In genomic region chr8:90936840-90937239, GRCm38 (mm10) we compare ENCODE assay signal across 10 mouse cellular contexts.
DNase-seq lines count a peak whose midpoint lies in the region; ATAC-seq and TF ChIP-seq lines count a peak whose summit lies in the region.
"Had no signal": no experiment of that assay in that cellular context is flagged by ENCODE, and none has a peak within 500 bp of the region (broad histone marks: within the 10 kb centered on the region; RNA-seq: fewer than 3 reads in every experiment).

No protein-coding gene starts in this region.

- no peak overlapping the region for H3K27ac ChIP-seq in heart, adult 2 months
- no peak overlapping the region for H3K27ac ChIP-seq in thymus, adult 2 months (ENCODE audit: control insufficient read depth, insufficient read depth, low read length)
- no peak overlapping the region for H3K27ac ChIP-seq in hindbrain, embryonic 11.5 days (ENCODE audit: low read depth, low read length)
- H3K27ac ChIP-seq: embryonic facial prominence, embryonic 15.5 days; liver, embryonic 13.5 days had no signal

- no peaks in the 10 kb centered on the region for H3K9me3 ChIP-seq in hindbrain, embryonic 11.5 days (ENCODE audit: control insufficient read depth, low read length)
- H3K9me3 ChIP-seq: embryonic facial prominence, embryonic 15.5 days; liver, embryonic 13.5 days had no signal

- no peak for TF ChIP-seq POLR2A in heart, adult 2 months (IDR thresholded peaks at IDR 0.05; ENCODE audit: insufficient read depth, low read depth, low read length)
- no peak for TF ChIP-seq POLR2A in thymus, adult 2 months (IDR thresholded peaks at IDR 0.05; ENCODE audit: control insufficient read depth, extremely low read depth, insufficient read depth, low read length, poor library complexity)

- peaks cover 3% of the 10 kb centered on the region; the same call in 1 of the 2 replicates for H3K79me2 ChIP-seq in heart, adult 2 months (replicated peaks; ENCODE audit: control insufficient read depth, insufficient read depth, low read length)

- TF ChIP-seq EP300 in heart, adult 2 months (IDR thresholded peaks at IDR 0.05; ENCODE audit: insufficient read depth, low read depth, low read length) = no peak

- no peak overlapping the region for H3K4me3 ChIP-seq in heart, adult 2 months
- no peak overlapping the region for H3K4me3 ChIP-seq in thymus, adult 2 months (ENCODE audit: control insufficient read depth, insufficient read depth, low read length)
- no peak overlapping the region for H3K4me3 ChIP-seq in hindbrain, embryonic 11.5 days (ENCODE audit: low read depth, low read length)
- H3K4me3 ChIP-seq: embryonic facial prominence, embryonic 15.5 days; liver, embryonic 13.5 days had no signal

- WGBS in heart, adult 2 months = 26% methylated on average over 1 of the region's 1 CpGs
- WGBS in thymus, adult 2 months = 79% methylated on average over 1 of the region's 1 CpGs
- 60% methylated on average over 1 of the region's 1 CpGs for WGBS in hindbrain, embryonic 11.5 days

- no peak overlapping the region for H3K9ac ChIP-seq in heart, adult 2 months (ENCODE audit: low read depth, low read length)
- no peak overlapping the region for H3K9ac ChIP-seq in hindbrain, embryonic 11.5 days (ENCODE audit: low read depth, low read length)
- H3K9ac ChIP-seq: embryonic facial prominence, embryonic 15.5 days; liver, embryonic 13.5 days had no signal

- ATAC-seq in hindbrain, embryonic 11.5 days (ENCODE audit: low FRiP score) = no peak

- H3K27me3 ChIP-seq in heart, adult 2 months (ENCODE audit: control insufficient read depth, insufficient read depth, low read length) = no peaks in the 10 kb centered on the region
- no peaks in the 10 kb centered on the region for H3K27me3 ChIP-seq in thymus, adult 2 months (ENCODE audit: control insufficient read depth, insufficient read depth, low read length)
- H3K27me3 ChIP-seq in splenic B cell, adult 2 months (ENCODE audit: control insufficient read depth, insufficient read depth, low read length, poor library complexity, severe bottlenecking) = no peaks in the 10 kb centered on the region
- no peaks in the 10 kb centered on the region for H3K27me3 ChIP-seq in hindbrain, embryonic 11.5 days (ENCODE audit: control insufficient read depth, insufficient read depth, low read length)
- H3K27me3 ChIP-seq: embryonic facial prominence, embryonic 15.5 days; liver, embryonic 13.5 days had no signal

- TF ChIP-seq CTCF in heart, adult 2 months (IDR thresholded peaks at IDR 0.05) = peak; percentile 84
- no peak for TF ChIP-seq CTCF in thymus, adult 2 months (IDR thresholded peaks at IDR 0.05; ENCODE audit: borderline replicate concordance, control insufficient read depth, extremely low read depth, insufficient read depth, low read length, poor library complexity)

- H3K4me2 ChIP-seq in hindbrain, embryonic 11.5 days (replicated peaks; ENCODE audit: low read depth, low read length) = no peak overlapping the region
- H3K4me2 ChIP-seq: embryonic facial prominence, embryonic 15.5 days; liver, embryonic 13.5 days had no signal

- peaks cover 12% of the 10 kb centered on the region for H3K36me3 ChIP-seq in heart, adult 2 months (ENCODE audit: control insufficient read depth, insufficient read depth, low read length)
- H3K36me3 ChIP-seq in thymus, adult 2 months (ENCODE audit: control insufficient read depth, insufficient read depth, low read length) = no peaks in the 10 kb centered on the region; the same call in 1 of the 2 replicates
- no peaks in the 10 kb centered on the region for H3K36me3 ChIP-seq in splenic B cell, adult 2 months (ENCODE audit: control insufficient read depth, insufficient read depth, low read length, poor library complexity, severe bottlenecking)
- no peaks in the 10 kb centered on the region for H3K36me3 ChIP-seq in hindbrain, embryonic 11.5 days (ENCODE audit: control insufficient read depth, insufficient read depth, low read length)
- H3K36me3 ChIP-seq: liver, embryonic 13.5 days had no signal

- H3K4me1 ChIP-seq in heart, adult 2 months (ENCODE audit: control insufficient read depth, insufficient read depth, low read length) = peaks cover 5% of the 10 kb centered on the region; the same call in 1 of the 2 replicates
- peaks cover 14% of the 10 kb centered on the region for H3K4me1 ChIP-seq in thymus, adult 2 months (replicated peaks; ENCODE audit: control insufficient read depth, insufficient read depth, low read length)
- H3K4me1 ChIP-seq in hindbrain, embryonic 11.5 days (replicated peaks; ENCODE audit: control insufficient read depth, insufficient read depth, low read length) = no peaks in the 10 kb centered on the region
- H3K4me1 ChIP-seq: embryonic facial prominence, embryonic 15.5 days had no signal

- intact Hi-C loops in heart, adult 2 months (cut with DNase I) = loop anchor here (1.0 to 2.0 kb wide), 3 partner anchors 28 to 141 kb away; no protein-coding TSS in a partner anchor
- intact Hi-C loops in heart, postnatal 36 days (cut with DNase I) = loop anchor here (1.0 to 2.0 kb wide), 2 partner anchors 28 to 109 kb away; partner anchors contain the start of gene Chd9

- no peak for DNase-seq in heart, adult 2 months
- DNase-seq in heart, postnatal 36 days = no peak
- peak; percentile 24 for DNase-seq in thymus, adult 2 months
- DNase-seq in thymus, postnatal 4 days = no peak
- peak; percentile 54 for DNase-seq in embryo, embryonic 11 days
- peak; percentile 68 for DNase-seq in splenic B cell, adult 2 months (ENCODE audit: low read depth, low spot score)
- no peak for DNase-seq in layer of hippocampus, adult 8-10 months (ENCODE audit: low spot score in 2 of 2)
- DNase-seq in hindbrain, embryonic 11.5 days (ENCODE audit: low spot score) = no peak
- DNase-seq: liver, embryonic 13.5 days had no signal

Comparison
In these comparisons a context has a peak if more than half of its experiments do, and no peak if none do; other contexts are left out.
1. DNase-seq: peak in thymus, adult 2 months (single experiment), embryo, embryonic 11 days (single experiment) and splenic B cell, adult 2 months (single experiment); none in heart, adult 2 months (0 of 2), heart, postnatal 36 days (0 of 2), thymus, postnatal 4 days (single experiment), layer of hippocampus, adult 8-10 months (0 of 2) and hindbrain, embryonic 11.5 days (single experiment).